Mouse (Mus musculus) CD8-positive naive resting alpha-beta T cell, adult 2 months (primary cell): ENCODE measurements around the gene Slco4a1.

ENCODE experiments used
- DNase-seq, 2 experiments: peaks; one replicate each; pipeline ENCODE4 v3.0.0; 2022; ENCODE audit warnings: low read depth in 2 of 2, low spot score in 2 of 2

Slco4a1 gene

GRCm38 (mm10) chr2:180501217-180501967 is 45.3 kb downstream of the Slco4a1 start:
- no peak for DNase-seq

GRCm38 (mm10) chr2:180506281-180506680 is 50.2 kb downstream of the Slco4a1 start:
- DNase-seq = no peak

- no peak for DNase-seq
Measured at GRCm38 (mm10) chr2:180508455-180509115, 52.5 kb downstream of the Slco4a1 start.

- no peak for DNase-seq
Measured at GRCm38 (mm10) chr2:180510867-180511266, 54.8 kb downstream of the Slco4a1 start.

DNA sequence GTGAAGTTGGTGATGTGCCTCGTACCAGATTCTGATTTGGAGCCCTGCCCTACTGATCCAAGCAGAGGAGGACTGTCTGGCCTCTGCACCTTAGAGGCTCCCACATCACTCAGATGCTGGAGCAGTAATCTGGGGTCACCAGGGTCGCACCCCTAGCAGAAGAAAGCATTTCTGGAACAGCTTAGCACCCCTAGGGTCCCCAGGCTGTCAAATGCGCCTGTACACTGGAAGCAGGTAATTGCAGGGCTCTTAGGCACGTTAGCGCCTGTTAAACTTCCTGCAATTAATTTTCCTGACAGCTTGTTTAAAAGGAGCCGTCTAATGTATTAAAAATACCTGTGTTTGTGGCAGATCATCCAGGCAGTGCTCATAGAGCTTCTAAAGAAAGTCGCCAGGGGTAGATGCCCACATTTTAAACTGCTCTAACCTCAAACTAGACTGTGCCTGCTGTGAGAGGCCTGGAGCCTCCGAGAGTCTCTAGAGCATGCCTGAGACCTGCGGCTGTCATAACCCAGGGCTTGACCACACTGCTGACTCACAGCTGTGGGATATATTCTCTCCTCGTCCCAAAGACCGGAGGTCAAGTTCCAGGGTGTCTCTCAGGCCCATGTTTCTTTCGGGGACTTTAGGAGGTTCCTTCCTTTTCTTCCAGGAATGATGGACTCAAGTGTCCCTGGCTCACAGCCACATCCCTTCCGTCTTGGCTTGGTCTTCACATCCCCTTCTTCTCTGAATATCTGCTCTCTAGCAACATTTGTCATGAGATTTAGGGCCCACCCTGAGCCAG is 56.0 kb downstream of the Slco4a1 start:
- no peak for DNase-seq

DNA sequence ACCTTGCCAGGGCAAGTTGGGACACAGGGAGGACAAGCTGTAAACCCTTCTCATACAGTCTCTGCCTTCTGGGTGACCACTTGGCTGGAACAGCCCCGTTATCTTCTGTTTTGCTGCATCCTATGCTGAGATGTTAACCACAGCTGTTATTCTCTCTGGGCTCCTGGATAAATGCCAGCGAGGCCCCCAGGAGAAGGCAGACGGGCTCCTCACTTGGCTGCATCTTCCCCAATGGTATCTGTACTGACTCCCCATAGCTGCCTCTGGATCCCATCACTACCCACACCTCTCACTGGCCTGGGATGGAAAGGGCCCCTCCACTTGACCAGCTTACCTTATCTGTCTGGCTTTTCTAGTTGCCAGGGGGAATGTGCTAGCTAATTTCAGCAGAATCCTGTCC is 57.0 kb downstream of the Slco4a1 start:
- DNase-seq = no peak

DNA sequence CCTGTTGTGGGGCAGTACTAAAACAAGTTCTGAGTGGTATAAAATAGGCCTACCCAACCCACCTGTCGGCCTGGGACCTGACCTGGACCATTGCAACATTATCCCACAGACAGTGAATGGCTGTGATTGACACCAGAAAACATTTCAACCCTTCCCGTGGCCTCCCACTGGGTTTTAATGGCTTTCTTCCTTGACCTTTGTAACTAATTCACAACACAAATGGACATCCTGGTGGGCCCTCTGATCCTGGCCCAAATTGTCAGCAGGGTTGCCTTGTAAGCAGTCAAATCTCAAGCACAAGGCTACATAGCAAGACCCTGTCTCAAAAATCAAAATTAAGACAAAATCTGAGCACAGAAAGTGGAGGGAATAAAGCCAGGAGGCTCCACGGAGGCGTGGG is 57.8 kb downstream of the Slco4a1 start:
- no peak for DNase-seq

DNA sequence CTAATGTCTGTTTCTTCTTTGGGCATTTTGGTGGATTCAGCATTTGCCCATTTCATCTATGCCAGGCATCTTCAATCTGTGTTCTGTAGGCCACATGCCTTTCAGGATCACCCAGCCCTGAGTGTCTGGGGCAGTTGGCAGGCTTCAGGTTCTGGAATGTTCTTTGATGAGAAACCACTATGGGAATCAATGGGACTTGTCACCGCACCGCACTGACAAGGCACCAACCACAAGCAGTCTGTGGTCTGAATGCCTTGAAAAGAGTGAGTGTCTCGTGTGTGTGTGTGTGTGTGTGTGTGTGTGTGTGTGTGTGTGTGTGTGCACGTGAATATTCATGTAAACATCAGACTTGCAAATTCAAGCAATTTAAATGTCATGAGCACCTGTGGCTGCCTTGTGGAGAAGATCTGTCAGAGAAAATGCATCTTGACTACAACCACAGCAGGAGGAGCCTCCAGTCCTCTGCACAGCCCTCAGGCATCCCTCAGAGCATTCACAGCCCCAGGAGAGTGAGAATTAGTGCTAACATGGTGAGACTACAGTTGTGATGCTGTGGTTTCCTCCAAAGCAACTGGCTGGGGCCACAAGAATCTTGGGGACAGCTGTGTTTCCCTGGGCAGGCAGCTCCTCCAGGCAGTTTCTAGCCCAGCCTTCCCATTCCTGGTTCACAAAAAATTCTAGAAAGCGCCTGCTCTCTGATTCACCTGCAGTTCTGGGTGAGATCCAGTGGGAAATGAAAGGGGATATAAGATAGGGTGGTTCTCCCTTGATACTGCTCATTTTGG is 65.6 kb downstream of the Slco4a1 start:
- DNase-seq = no peak

DNA sequence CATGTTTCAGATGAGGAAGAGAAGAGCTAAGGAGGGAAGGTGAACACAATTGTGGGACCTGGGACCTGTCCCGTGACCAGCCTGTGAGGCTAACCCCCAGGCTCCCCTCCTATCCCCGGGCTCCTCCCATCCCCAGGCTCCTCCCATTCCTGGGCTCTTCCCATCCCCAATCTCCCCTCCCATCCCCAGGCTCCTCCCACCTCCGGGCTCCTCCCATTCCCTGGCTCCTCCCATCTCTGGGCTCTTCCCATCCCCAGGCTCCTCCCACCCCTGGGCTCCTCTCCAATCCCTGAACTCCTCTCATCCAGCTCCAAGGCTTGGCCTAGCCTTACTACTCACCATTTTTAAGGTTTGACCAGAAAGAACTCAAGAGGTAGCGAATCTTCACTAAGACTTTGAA is 66.8 kb downstream of the Slco4a1 start:
- DNase-seq = no peak
